Mouse (Mus musculus) lung, postnatal 0 days (tissue): Measurements from ENCODE around the gene Efcab8.

Experiments used
- CTCF ChIP-seq: IDR thresholded peaks from 2 replicates; pipeline ENCODE4 v1.5.1; 2016; ENCODE audit warnings: antibody characterized with exemption, mild to moderate bottlenecking
- EP300 ChIP-seq: IDR thresholded peaks from 2 replicates; pipeline ENCODE4 v1.6.1; 2016; ENCODE audit warnings: antibody characterized with exemption, mild to moderate bottlenecking, control low read depth

GRCm38 (mm10) chr2:153747994-153748393, 31.7 kb upstream of the Efcab8 start:
- TF ChIP-seq CTCF (no peak), EP300 (no peak)
